Mouse (Mus musculus) hematopoietic stem cell, adult 5-6 weeks (primary cell): ENCODE measurements around the gene Gtpbp3. TPM values are rescaled to one million over a fixed set of nuclear protein-coding genes. Genes with fewer than 3 reads are reported as not detected.

Source experiments
- ATAC-seq, 2 experiments: fragments of 125-278 bp in 1 of 2; replicated peaks in 1 of 2; 2 replicates each; pipeline ENCODE4 v1.8.0; 2016 to 2017; ENCODE audit warnings: inconsistent platforms in 2 of 2, mild to moderate bottlenecking in 2 of 2, moderate number of reproducible peaks in 2 of 2, low read depth in 1 of 2, moderate TSS enrichment in 1 of 2; ENCODE audit not compliant: low FRiP score in 2 of 2, poor library complexity in 2 of 2, severe bottlenecking in 2 of 2, insufficient read depth in 1 of 2, low TSS enrichment in 1 of 2
- total RNA-seq: library from RNA; stranded (forward); fragments of 172-1452, 232-1000 nt; gene quantifications from 2 replicates; pipeline ENCODE4 v1.2.3, GENCODE M21; 2017

The Gtpbp3 gene
- total RNA-seq, 1 experiment from 2014 or later: 8.8 TPM

- ATAC-seq: no peak
Measured at GRCm38 (mm10) chr8:71484736-71485135, 3.2 kb upstream of the Gtpbp3 start.

GRCm38 (mm10) chr8:71485142-71486135 lies 2.5 kb upstream of the Gtpbp3 start, which contains the start of gene Ano8:
Ano8 (minus strand) TSS chr8:71485963.
- ATAC-seq: peak; percentile 46 to 58; a peak in 3 of 4 replicates

DNA sequence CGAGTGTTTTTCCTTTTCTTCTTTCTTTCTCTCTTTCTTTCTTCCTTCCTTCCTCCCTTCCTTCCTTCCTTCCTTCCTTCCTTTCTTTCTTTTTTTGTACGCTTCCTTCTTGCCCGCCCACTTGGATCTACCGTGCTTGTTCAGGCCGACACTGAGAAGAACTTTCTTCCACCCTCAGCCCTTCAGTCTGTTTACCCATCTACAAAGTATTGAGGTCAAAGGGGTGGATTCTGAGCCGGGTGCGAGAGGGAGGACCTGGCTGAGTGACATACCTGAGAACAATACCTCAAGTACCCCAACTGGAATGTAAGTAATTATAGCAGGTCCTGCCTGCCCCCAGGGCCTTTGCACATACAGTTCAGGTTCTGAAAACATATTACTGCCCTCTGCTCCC lies 1.8 kb upstream of the Gtpbp3 start:
- no peak for ATAC-seq

DNA sequence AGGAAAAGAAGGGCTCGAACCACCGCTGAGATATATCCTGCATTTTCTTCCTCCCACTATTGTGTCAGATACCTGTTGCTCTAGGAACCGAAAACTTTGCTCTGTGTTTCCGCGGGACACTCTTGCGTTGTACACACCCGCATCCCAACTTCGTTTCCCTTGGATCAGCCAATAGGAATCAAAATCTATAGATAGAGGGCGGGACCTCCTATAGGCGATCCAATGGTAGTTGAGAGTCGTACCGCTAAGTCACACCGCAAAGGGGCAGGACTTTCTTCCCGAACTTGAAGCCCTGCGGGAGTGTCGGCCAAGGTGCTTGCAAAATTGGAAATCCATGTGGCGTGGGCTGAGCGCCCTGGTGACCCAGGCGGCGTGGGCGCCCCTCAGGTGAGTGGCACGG lies 551 bp downstream of the Gtpbp3 start:
- peak; percentile 82 to 83 for ATAC-seq

DNA sequence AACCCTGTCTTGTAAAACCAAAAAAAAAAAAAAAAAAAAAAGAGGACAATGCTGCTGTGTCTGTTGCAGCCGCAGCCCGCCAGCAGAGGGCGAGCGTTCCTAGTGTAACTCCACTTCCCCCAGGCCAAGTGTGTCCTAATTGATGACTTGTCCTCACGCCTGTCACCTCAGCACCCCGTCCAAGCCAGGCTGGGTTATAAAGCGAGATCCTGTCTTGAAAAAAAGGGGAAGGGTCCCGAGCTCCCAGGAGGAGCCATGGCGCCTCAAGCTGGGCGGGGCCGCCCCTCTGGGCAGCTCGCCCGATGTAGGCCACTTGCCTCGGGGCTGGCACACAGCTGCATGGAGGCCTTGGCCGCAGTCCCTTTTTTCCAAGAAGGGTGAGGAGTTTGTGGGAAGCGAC lies 7.1 kb downstream of the Gtpbp3 start:
- ATAC-seq: peak; percentile 79 to 82; a peak in 3 of 4 replicates

- no peak for ATAC-seq
Measured at GRCm38 (mm10) chr8:71495811-71496210, 7.9 kb downstream of the Gtpbp3 start.

GRCm38 (mm10) chr8:71496481-71496880 lies 8.6 kb downstream of the Gtpbp3 start:
- no peak for ATAC-seq

DNA sequence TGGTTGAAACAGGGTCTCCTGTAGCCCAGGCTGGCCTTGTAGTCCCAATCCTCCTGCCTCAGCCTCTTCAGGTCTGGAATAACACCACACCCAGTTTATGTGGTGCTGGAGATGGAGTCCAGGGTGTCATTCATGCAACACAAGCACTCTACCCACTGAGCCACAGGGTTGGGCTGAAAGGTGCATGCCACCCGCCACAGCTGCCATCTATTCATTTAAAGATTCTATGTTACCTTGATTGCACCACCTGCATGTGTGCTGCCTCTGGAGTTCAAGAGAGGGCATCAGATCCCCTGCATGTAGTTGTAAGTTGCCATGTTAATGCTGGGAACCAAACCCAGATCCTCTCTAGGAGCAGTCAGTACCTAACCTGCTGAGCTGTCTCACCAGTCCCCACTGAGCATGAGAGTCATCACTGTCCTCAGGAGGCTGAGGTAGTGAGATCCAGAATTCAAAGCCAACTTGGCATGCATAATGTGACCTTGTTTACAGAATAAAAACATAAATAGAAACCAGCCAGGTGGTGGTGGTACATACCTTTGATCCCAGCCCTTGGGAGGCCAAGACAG lies 9.3 kb downstream of the Gtpbp3 start:
- ATAC-seq: no peak

- no peak for ATAC-seq
Measured at GRCm38 (mm10) chr8:71497881-71498501, 10.1 kb downstream of the Gtpbp3 start.

GRCm38 (mm10) chr8:71498816-71499690 lies 11.2 kb downstream of the Gtpbp3 start:
- ATAC-seq: no peak

DNA sequence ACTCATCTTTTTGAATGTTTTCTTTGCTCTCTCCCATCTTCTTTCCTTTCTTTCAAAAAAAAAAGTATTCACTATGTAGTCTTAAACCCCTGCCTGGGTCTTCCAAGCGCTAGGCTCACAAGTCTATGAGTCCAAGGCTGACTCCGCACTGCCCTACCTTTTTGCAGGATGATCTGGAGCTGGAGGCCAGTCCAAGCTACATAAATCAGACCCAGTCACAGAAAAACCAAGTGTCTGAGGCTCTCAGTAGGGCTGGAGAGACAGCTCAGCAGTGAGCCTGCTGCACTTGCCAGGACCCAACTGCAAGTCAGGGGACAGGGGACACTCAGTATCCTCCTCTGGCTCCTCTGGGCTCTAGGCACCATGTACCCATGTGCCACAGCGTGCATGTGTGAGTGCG lies 16.4 kb downstream of the Gtpbp3 start:
- ATAC-seq: no peak

GRCm38 (mm10) chr8:71505326-71505725 lies 17.4 kb downstream of the Gtpbp3 start:
- no peak for ATAC-seq

DNA sequence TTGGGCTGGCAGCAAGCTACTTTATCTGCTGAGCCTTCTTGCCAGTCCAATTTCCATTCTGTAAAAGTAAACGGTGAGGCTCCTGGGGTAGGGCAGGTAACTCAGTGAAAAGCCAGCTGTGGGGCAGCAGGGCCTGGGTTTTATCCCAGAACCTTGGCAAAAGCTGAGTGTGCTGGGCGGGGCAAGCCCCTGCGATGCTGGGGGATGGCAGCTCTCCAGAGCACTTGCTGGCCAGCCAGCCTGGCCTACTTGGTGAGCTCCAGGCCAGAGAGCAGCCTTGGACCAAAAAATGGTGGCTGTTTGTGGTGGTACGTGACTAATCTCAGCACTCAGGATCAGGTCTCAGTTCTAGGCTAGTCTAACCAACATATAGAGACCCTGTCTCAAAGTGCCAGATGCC lies 18.1 kb downstream of the Gtpbp3 start:
- no peak for ATAC-seq

- ATAC-seq: 0 out of 4 replicates have a peak, but pooled peaks of 1 of the 2 experiments have one; percentile 12
Measured at GRCm38 (mm10) chr8:71507589-71508104, 19.7 kb downstream of the Gtpbp3 start.

GRCm38 (mm10) chr8:71509316-71509715 lies 21.4 kb downstream of the Gtpbp3 start:
- no peak for ATAC-seq

GRCm38 (mm10) chr8:71511644-71512043 lies 23.7 kb downstream of the Gtpbp3 start, which contains the start of gene Plvap:
Plvap (minus strand) TSS chr8:71511752.
- peak; percentile 60 to 70; a peak in 3 of 4 replicates for ATAC-seq
